Mouse (Mus musculus): Measurements from ENCODE around the gene Adam12.

GRCm38 (mm10) chr7:134144111-134144510, 87.8 kb downstream of the Adam12 start:
- TF ChIP-seq POLR2A (IDR thresholded peaks at IDR 0.05; ENCODE audit: borderline replicate concordance, control insufficient read depth, low read depth, low read length) = no peak
- TF ChIP-seq CTCF (IDR thresholded peaks at IDR 0.05; ENCODE audit: control insufficient read depth, insufficient read depth, low read length) = no peak

Measured in bone marrow, adult 2 months (tissue).